Mouse (Mus musculus) forelimb bud, embryonic 11.5 days (tissue): ENCODE measurements around the gene Kctd18.
A peak's percentile ranks its signal among the peaks of the same experiment; 100 is the strongest.

Source experiments
- DNase-seq: peaks from one replicate; pipeline ENCODE4 v3.0.0-alpha.2; 2012; ENCODE audit warnings: low read depth, low spot score

Gene Kctd18

GRCm38 (mm10) chr1:57905912-57906311 is 112.8 kb downstream of the Kctd18 start:
- DNase-seq = peak; percentile 57
